Mouse (Mus musculus) yolk sac, embryonic 10.5 days (tissue): ENCODE results near the gene Dohh.

Experiments
- DNase-seq: peaks from one replicate; pipeline ENCODE4 v3.0.0-alpha.2; 2017; ENCODE audit warnings: low spot score

Dohh gene

DNA sequence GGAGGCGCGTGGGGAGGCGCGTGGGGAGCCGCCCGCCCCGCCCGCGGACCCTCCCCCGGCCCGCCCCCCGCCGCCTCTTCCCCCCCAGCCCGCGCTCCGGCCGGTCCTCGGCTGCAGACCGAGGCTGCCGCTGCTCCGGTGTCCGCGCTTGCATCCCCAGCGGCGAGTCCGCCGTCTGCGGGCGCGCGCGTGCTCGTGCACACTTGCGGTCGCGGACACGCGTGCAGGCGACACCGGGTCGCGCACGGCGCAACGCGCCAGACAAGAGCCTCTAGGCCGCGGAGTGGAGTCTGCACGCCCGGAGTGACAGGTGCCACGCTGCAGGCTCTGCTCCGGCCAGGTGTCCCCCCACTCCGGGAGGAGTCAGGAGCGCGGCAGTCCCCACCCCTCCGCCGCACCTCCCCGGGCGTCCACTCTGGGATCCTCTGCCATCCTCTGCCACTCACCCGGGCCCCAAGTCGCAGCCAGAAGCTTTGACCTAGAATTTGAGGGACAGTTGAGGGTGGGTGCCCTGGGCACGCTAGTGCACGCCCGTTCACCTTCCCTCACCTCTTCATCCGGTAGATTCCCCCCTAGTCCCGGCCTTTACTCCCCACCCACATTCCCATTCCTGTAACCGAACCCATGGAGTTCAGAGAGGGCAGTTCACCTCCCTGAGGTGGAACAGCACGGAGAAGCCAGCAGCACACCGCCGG is 46.8 kb downstream of the Dohh start:
- DNase-seq: peak; percentile 58

DNA sequence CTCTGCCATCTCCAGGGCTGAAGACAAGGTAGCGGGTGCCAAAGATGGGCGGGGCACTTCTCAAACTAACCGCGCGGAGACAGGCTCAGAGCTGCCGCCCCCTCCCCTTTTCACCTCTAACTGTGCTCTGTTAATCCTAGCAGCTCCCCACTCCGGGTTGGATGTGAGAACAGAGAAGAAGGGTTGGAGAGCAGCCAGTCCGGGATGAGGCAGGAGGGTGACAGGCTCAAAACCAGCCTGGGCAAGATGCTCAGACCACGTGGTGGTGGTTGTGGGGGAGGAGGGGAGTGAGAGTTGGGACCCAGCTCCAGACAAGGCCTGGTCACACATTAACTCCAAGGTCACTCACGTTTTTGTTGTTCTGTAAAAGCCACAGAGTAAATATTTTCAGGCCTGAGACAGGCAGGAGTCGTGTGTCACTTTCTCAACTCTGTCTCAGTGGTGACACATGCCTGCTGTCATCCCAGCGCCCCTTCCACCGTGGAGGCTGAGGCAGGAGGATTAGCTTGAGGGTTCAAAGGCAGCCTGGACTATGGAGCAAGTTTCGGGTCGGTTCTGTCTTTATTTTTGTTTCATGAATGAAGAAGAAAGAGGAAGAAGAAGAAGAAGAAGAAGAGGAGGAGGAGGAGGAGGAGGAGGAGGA is 47.4 kb downstream of the Dohh start:
- DNase-seq: peak; percentile 68

DNA sequence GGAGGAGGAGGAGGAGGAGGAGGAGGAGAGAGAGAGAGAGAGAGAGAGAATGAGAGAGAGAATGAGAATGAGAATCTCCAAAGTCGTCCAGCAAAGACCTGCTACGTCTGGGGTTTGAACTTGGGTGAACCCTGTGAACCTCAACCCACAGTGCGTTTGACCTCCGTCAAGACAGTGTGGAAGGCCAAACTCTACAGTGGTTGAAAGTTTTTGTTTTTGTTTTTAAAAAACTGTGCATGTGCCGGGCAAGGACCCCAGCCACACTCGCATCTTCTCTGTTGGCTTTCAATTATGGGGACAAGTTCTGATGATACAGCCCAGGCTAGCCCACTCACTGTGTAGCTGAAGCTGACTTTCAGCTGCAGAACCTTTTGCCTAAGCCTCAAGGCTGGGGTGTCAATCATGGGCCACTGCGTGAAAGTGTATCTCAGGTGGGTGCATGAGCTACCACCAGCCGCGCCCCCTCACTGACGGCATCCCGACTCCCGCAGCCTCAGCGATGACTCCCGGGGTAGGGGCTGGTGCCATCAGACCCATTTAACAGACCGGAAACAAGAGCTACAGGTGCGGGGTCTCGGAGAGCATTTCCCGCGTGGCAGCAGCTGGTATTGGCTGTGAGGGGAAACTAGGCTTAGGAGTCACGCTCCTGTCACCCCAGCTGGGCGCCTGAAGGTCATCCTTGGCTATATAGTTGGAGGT is 48.1 kb downstream of the Dohh start:
- DNase-seq: no peak

DNA sequence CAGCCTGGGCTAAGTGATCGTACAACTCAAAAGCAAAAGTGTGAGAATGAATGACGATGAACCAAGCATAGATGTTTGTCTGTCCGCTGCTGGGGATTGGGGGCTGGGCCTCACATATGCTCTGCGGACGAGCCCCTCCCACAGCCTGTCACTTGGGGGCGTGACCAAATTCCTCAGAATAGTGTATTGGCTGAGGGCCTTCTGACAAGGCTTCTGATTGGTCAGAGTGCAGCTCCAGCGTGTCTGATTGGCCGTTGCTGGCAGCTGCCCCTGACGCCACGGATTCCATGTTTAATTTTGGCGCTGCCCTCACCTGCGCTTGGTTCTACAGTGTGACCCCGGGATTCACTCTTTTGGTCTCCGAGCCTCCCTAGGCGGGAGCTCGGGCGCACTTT is 48.6 kb downstream of the Dohh start:
- DNase-seq: peak; percentile 72

DNA sequence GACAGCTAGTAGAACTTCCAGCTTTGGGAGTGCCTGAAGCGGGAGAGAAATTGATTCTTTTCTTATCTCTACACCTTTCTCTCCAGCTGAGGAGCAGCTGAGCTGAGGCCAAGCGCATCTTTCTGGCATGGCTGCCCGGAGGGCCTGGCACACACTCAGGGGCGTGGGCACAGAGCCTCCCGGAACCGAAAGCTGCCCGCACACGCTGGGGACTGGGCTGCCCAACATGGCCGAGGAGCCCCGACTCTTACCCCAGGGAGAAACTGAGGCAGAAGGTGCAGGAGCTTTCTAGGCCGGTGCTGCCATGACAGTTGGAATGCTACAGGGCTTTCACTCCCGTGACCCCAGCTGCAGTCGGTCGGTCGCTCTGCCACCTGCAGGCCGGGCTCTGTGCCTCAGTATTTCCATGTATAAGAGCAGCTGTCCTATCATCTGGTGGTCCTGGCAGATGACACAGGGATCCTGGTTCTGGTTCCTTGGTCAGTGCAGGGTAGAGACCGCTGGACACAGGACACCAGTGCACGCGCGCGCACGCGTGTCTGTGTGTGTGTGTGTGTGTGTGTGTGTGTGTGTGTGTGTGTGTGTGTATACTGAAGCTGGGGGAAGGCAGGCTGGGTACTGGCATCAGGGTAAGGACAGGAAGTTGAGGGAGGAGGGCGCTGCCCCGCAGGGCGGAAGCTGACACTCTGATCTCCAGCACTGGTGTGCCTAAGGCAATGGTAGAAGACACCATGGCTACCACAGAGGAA is 49.5 kb downstream of the Dohh start:
- DNase-seq: no peak

DNA sequence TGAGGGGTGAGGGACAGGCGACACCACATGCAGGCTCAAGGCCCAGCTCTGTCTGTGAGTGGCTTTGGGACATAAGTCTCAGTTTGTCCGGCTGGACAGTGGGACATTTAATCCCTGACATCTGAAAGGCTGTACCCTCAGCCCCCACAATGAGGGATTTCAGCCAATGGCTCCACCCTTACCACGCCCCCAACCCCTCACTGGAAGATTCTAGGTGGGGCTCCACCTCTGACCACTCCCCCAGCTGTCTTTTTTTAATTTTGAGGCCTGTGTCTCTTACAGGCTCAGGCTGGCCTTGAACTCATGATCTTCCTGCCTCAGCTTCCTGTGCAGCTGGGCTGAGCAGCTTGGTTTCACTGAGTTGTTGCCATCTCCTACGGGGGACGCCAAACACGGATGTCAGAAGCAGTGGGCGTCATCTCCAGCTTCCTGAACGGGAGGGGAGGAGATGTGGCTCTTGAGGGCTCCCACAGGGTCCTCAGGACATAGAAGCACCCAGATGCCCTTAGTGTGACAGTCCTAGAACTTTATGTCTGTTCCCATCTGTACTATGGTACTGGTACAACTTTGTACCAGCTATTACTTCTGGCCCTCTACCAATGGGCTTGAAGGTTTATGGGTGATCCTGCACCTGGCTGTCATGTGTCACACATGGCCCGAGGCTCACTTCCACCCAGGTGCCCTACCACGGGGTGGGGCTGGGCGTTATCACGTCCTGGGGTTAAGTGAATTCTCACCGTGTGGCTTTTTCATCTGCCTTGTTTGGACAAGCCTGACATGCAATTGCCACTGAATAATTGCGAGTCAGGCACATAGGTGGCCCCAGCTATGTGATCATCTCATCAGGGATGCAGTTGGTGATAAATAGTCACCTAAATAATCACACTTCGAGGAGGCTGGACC is 50.4 kb downstream of the Dohh start:
- no peak for DNase-seq

DNA sequence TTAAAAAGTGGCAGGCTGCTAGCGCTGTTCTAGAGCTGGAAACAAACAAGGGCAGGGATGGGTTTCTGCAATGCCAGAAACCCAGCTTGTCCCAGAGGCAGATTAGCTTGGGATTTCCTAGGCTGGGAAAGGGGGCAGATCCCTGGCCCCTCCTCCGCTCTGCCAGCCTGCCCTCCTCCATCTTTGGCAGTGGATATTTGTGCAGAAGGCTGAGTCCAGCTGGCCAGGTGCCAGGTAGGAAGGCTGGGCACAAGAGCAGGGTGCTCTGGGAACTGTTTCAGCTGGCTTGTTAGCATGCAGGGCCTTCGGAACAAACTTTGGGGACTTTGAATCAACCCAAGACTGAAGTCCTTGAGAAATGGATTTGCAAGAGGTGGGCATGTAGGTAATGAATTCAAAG is 51.2 kb downstream of the Dohh start:
- no peak for DNase-seq
